Mouse (Mus musculus): ENCODE results near the gene Tbpl1. TPM values are rescaled to one million over a fixed set of nuclear protein-coding genes. Genes with fewer than 3 reads are reported as not detected.

Tbpl1 gene
- polyA plus RNA-seq, 1 experiment, result 12.9 TPM

DNA sequence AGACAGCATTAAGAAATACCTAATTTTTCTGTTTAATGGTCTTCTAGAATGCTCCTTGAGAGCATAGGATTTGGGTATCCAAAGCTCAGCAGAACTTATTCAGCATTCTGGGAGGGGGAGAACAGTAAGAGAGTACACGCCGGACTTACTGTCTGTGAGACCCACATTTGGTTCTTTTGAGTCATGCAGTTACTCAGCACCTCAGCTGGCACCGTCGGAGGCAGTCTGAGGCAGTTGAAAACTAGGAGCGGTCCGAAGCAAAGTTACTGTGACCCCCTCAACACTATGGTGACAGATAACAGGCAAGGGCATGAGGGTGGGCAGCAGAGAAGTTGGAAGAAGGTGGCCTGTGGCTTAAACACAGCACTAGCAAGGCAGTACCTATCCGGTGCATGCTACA, 34.9 kb downstream of the Tbpl1 start:
- 93% methylated on average over 7 of the region's 7 CpGs for WGBS
- Histone ChIP-seq H3K4me3 (ENCODE audit: low read depth, low read length) (no peak overlapping the region), H3K4me1 (ENCODE audit: control insufficient read depth, insufficient read depth, insufficient read length, low read length) (peaks cover 7% of the 10 kb centered on the region; the same call in 1 of the 2 replicates), H3K36me3 (ENCODE audit: control insufficient read depth, insufficient read depth, low read length) (no peaks in the 10 kb centered on the region), H3K27me3 (ENCODE audit: control insufficient read depth, insufficient read depth, low read length) (no peaks in the 10 kb centered on the region), H3K27ac (ENCODE audit: insufficient read depth, low read depth, low read length) (no peak overlapping the region)
- no peak for TF ChIP-seq POLR2A (IDR thresholded peaks at IDR 0.05; ENCODE audit: low read depth, low read length)
- TF ChIP-seq CTCF (IDR thresholded peaks at IDR 0.05; ENCODE audit: extremely low read depth, insufficient read length, insufficient replicate concordance, low read depth, low read length), result no peak

DNA sequence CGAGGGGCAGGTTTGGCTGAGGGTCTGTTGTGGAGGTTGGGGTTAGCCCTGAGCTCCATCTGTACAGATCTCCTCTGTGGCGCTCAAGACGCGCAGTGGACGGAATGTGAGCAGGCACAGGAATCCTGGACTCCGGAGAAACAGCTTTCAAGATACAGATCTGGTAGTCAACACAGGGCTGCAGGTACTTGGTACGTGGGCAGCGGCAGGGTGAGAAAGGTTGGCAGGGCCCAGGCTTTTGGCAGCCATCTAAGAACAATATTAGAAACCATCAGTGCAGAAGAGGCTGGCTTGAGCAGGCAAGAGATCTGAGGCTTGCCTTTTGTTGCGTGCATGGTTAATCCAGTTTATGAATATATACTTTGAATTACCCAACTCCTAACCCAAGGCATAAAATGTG, 35.5 kb downstream of the Tbpl1 start:
- no peak for TF ChIP-seq POLR2A (IDR thresholded peaks at IDR 0.05; ENCODE audit: low read depth, low read length)
- Histone ChIP-seq H3K27me3 (ENCODE audit: control insufficient read depth, insufficient read depth, low read length) (no peaks in the 10 kb centered on the region), H3K4me1 (ENCODE audit: control insufficient read depth, insufficient read depth, insufficient read length, low read length) (peaks cover 7% of the 10 kb centered on the region; the same call in 1 of the 2 replicates), H3K4me3 (ENCODE audit: low read depth, low read length) (no peak overlapping the region), H3K36me3 (ENCODE audit: control insufficient read depth, insufficient read depth, low read length) (no peaks in the 10 kb centered on the region), H3K27ac (ENCODE audit: insufficient read depth, low read depth, low read length) (no peak overlapping the region)
- WGBS, result 82% methylated on average over 9 of the region's 9 CpGs

DNA sequence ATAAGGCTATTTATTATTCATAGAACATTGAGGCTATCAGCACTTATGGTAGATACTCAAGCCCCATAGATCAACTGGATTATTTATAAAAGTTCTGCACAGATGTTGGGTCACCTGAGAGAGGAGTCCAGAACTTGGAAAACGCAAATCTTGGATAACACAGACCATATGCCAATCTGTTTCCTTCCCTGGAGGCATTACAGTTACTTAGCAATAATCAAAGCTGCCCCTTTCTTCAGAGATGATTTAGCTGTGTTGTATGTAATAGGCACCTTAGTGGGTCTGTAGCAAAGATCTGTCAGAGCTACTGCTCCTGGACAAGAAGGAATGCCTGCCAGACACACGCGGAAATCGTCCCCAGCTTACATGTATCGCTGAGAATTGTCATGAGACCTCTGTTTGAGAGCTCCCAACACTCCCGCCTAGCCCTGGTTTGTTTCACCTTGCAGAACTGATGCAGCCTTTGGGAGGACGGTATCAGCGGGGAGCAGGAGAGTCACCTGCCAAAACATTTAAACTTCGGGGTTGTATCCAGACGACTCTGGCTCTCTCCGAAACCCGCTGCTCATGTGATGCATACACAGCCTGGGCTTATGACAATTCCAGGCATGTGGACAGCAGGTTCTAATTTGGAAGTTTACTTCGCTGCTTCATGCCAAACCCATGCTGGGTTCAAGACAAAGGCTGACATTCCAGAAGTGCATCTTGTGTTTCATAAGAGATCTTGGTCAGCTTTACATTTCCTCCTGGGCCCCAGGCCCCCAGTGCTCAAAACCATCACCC, 55.7 kb downstream of the Tbpl1 start:
- no peak overlapping the region for H3K27ac ChIP-seq (ENCODE audit: insufficient read depth, low read depth, low read length)
- no peaks in the 10 kb centered on the region for H3K36me3 ChIP-seq (ENCODE audit: control insufficient read depth, insufficient read depth, low read length)
- TF ChIP-seq CTCF (IDR thresholded peaks at IDR 0.05; ENCODE audit: extremely low read depth, insufficient read length, insufficient replicate concordance, low read depth, low read length) (no peak), POLR2A (IDR thresholded peaks at IDR 0.05; ENCODE audit: low read depth, low read length) (no peak)
- WGBS, result 82% methylated on average over 13 of the region's 13 CpGs
- H3K4me3 ChIP-seq (ENCODE audit: low read depth, low read length), result no peak overlapping the region
- H3K27me3 ChIP-seq (ENCODE audit: control insufficient read depth, insufficient read depth, low read length), result no peaks in the 10 kb centered on the region
- H3K4me1 ChIP-seq (ENCODE audit: control insufficient read depth, insufficient read depth, insufficient read length, low read length), result no peaks in the 10 kb centered on the region

GRCm38 (mm10) chr10:22674176-22674575, 57.6 kb downstream of the Tbpl1 start:
- Histone ChIP-seq H3K27ac (ENCODE audit: insufficient read depth, low read depth, low read length) (no peak overlapping the region), H3K36me3 (ENCODE audit: control insufficient read depth, insufficient read depth, low read length) (no peaks in the 10 kb centered on the region), H3K4me1 (ENCODE audit: control insufficient read depth, insufficient read depth, insufficient read length, low read length) (no peaks in the 10 kb centered on the region), H3K27me3 (ENCODE audit: control insufficient read depth, insufficient read depth, low read length) (no peaks in the 10 kb centered on the region), H3K4me3 (ENCODE audit: low read depth, low read length) (no peak overlapping the region)
- TF ChIP-seq POLR2A (IDR thresholded peaks at IDR 0.05; ENCODE audit: low read depth, low read length) (no peak), CTCF (IDR thresholded peaks at IDR 0.05; ENCODE audit: extremely low read depth, insufficient read length, insufficient replicate concordance, low read depth, low read length) (no peak)
- 90% methylated on average over 8 of the region's 8 CpGs for WGBS

GRCm38 (mm10) chr10:22668509-22668908, 63.2 kb downstream of the Tbpl1 start:
- Histone ChIP-seq H3K27ac (ENCODE audit: insufficient read depth, low read depth, low read length) (no peak overlapping the region), H3K4me3 (ENCODE audit: low read depth, low read length) (no peak overlapping the region), H3K36me3 (ENCODE audit: control insufficient read depth, insufficient read depth, low read length) (no peaks in the 10 kb centered on the region), H3K4me1 (ENCODE audit: control insufficient read depth, insufficient read depth, insufficient read length, low read length) (no peaks in the 10 kb centered on the region), H3K27me3 (ENCODE audit: control insufficient read depth, insufficient read depth, low read length) (no peaks in the 10 kb centered on the region)
- TF ChIP-seq POLR2A (IDR thresholded peaks at IDR 0.05; ENCODE audit: low read depth, low read length) (no peak), CTCF (IDR thresholded peaks at IDR 0.05; ENCODE audit: extremely low read depth, insufficient read length, insufficient replicate concordance, low read depth, low read length) (no peak)
- 74% methylated on average over 13 of the region's 13 CpGs for WGBS

- Histone ChIP-seq H3K27ac (ENCODE audit: insufficient read depth, low read depth, low read length) (no peak overlapping the region), H3K27me3 (ENCODE audit: control insufficient read depth, insufficient read depth, low read length) (no peaks in the 10 kb centered on the region), H3K36me3 (ENCODE audit: control insufficient read depth, insufficient read depth, low read length) (no peaks in the 10 kb centered on the region), H3K4me3 (ENCODE audit: low read depth, low read length) (no peak overlapping the region), H3K4me1 (ENCODE audit: control insufficient read depth, insufficient read depth, insufficient read length, low read length) (no peaks in the 10 kb centered on the region)
- WGBS, result 86% methylated on average over 5 of the region's 5 CpGs
- TF ChIP-seq CTCF (IDR thresholded peaks at IDR 0.05; ENCODE audit: extremely low read depth, insufficient read length, insufficient replicate concordance, low read depth, low read length) (no peak), POLR2A (IDR thresholded peaks at IDR 0.05; ENCODE audit: low read depth, low read length) (no peak)
Observed at GRCm38 (mm10) chr10:22660286-22661000, 71.3 kb downstream of the Tbpl1 start.

GRCm38 (mm10) chr10:22659386-22659725, 72.4 kb downstream of the Tbpl1 start:
- Histone ChIP-seq H3K4me1 (ENCODE audit: control insufficient read depth, insufficient read depth, insufficient read length, low read length) (no peaks in the 10 kb centered on the region), H3K27me3 (ENCODE audit: control insufficient read depth, insufficient read depth, low read length) (no peaks in the 10 kb centered on the region), H3K27ac (ENCODE audit: insufficient read depth, low read depth, low read length) (no peak overlapping the region), H3K36me3 (ENCODE audit: control insufficient read depth, insufficient read depth, low read length) (no peaks in the 10 kb centered on the region), H3K4me3 (ENCODE audit: low read depth, low read length) (no peak overlapping the region)
- WGBS, result 92% methylated on average over 10 of the region's 10 CpGs
- TF ChIP-seq CTCF (IDR thresholded peaks at IDR 0.05; ENCODE audit: extremely low read depth, insufficient read length, insufficient replicate concordance, low read depth, low read length) (no peak), POLR2A (IDR thresholded peaks at IDR 0.05; ENCODE audit: low read depth, low read length) (no peak)
